In the genomic region with DNA sequence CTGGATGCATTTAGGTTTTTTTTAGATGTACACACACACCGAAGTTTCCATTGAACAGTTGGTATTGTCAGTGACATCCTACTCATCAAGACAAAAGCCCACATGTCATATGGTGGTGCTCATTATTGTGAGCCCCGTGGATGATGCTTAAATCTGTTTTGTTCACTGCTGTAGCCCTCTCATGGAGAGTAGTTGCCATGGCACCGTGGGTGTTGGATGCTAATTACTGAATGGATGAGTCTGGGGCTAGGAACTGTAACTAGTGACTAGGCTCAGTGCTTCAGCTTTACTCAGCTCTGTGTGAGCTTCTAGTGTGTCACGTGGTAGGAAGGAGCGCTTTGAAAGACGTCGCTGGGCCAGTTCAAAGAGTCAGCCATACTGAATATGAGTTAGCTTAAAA, we compare ENCODE assay signal across 12 mouse cellular contexts. TPM values are rescaled to one million over a fixed set of nuclear protein-coding genes. Genes with fewer than 3 reads are reported as not detected.
DNase-seq lines count a peak whose midpoint lies in the region; ATAC-seq lines count a peak whose summit lies in the region.
"Had no signal": no experiment of that assay in that cellular context is flagged by ENCODE, and none has a peak within 500 bp of the region (broad histone marks: within the 10 kb centered on the region; RNA-seq: fewer than 3 reads in every experiment).

No protein-coding gene starts in this region.

- peak; percentile 61 to 70 for DNase-seq in left cerebral cortex, adult 18-20 months (ENCODE audit: low spot score in 2 of 2)
- DNase-seq in left cerebral cortex, adult 11 months (ENCODE audit: low spot score) = no peak
- peak; percentile 85 to 93 for DNase-seq in layer of hippocampus, adult 18-20 months (ENCODE audit: low spot score in 2 of 2)
- DNase-seq in gastrocnemius, postnatal 25 days = no peak
- DNase-seq in lung, adult 18-20 months = no peak
- no peak for DNase-seq in heart, adult 8-10 months (ENCODE audit: low spot score)
- DNase-seq: cerebellum, postnatal 10 days; liver had no signal

- WGBS in forebrain, embryonic 12.5 days = 59% methylated on average over 7 of the region's 7 CpGs

- peak; percentile 60; the same call in 1 of the 2 replicates for ATAC-seq in forebrain, embryonic 12.5 days (ENCODE audit: low FRiP score)
- peak; percentile 44; the same call in 1 of the 2 replicates for ATAC-seq in neutrophil, adult 5-6 weeks (ENCODE audit: extremely low read depth, insufficient number of reproducible peaks, low FRiP score, poor library complexity, severe bottlenecking)

- no peak overlapping the region for H3K9ac ChIP-seq in forebrain, embryonic 12.5 days
- H3K9ac ChIP-seq: heart, embryonic 13.5 days had no signal

- no peak overlapping the region for H3K27ac ChIP-seq in forebrain, embryonic 12.5 days
- H3K27ac ChIP-seq: heart, embryonic 13.5 days; macrophage had no signal

- no peak overlapping the region for H3K4me2 ChIP-seq in forebrain, embryonic 12.5 days
- H3K4me2 ChIP-seq: heart, embryonic 13.5 days had no signal

- H3K4me3 ChIP-seq in forebrain, embryonic 12.5 days (replicated peaks) = no peak overlapping the region
- H3K4me3 ChIP-seq: heart, embryonic 13.5 days had no signal

- H3K36me3 ChIP-seq in forebrain, embryonic 12.5 days (replicated peaks) = peaks cover 27% of the 10 kb centered on the region
- H3K36me3 ChIP-seq: heart, embryonic 13.5 days had no signal

- H3K4me1 ChIP-seq in forebrain, embryonic 12.5 days = peaks cover 10% of the 10 kb centered on the region
- H3K4me1 ChIP-seq: heart, embryonic 13.5 days had no signal

- no peaks in the 10 kb centered on the region for H3K27me3 ChIP-seq in forebrain, embryonic 12.5 days
- H3K27me3 ChIP-seq: heart, embryonic 13.5 days had no signal

- H3K9me3 ChIP-seq in forebrain, embryonic 12.5 days = no peaks in the 10 kb centered on the region
- H3K9me3 ChIP-seq: heart, embryonic 13.5 days had no signal

RNA-seq across cellular contexts. Expression of gene Slain1, which starts 13.0 kb away (rescaled TPM):
- total RNA-seq in left cerebral cortex, adult 18-20 months (2021) = 10 to 100 TPM; 46.3 to 51.9 TPM
- polyA plus RNA-seq in forebrain, embryonic 12.5 days (2016; fragmentation: Nextera tagmentation; extraction: Ambion mirVana) = 27.8 and 29.5 TPM in 2 replicates
- total RNA-seq in layer of hippocampus, adult 18-20 months (2021) = 10 to 100 TPM; 58.8 to 62.7 TPM
- 31.2 and 33.8 TPM in 2 replicates for total RNA-seq in neutrophil, adult 5-6 weeks (2017)
- total RNA-seq in gastrocnemius, postnatal 25 days (2021) = not detected
- total RNA-seq in heart, adult 8-10 months (2022) = under 1 TPM; 0.16 to 0.52 (median 0.36) TPM

Comparison
In these comparisons a context has a peak if more than half of its experiments do, and no peak if none do; other contexts are left out.
1. DNase-seq: peak in left cerebral cortex, adult 18-20 months (2 of 2) and layer of hippocampus, adult 18-20 months (2 of 2); none in left cerebral cortex, adult 11 months (single experiment), gastrocnemius, postnatal 25 days (single experiment), lung, adult 18-20 months (0 of 2) and heart, adult 8-10 months (single experiment).
2. RNA of gene Slain1, which starts 13.0 kb away (total RNA-seq): 58.8 to 62.7 TPM in layer of hippocampus, adult 18-20 months, 46.3 to 51.9 TPM in left cerebral cortex, adult 18-20 months and 31.2 to 33.8 TPM in neutrophil, adult 5-6 weeks; 0.16 to 0.52 TPM in heart, adult 8-10 months and not detected in gastrocnemius, postnatal 25 days; every median in the first group is over 10 times any median in the second.